Mouse (Mus musculus): ENCODE measurements around the gene Mrs2.

DNA sequence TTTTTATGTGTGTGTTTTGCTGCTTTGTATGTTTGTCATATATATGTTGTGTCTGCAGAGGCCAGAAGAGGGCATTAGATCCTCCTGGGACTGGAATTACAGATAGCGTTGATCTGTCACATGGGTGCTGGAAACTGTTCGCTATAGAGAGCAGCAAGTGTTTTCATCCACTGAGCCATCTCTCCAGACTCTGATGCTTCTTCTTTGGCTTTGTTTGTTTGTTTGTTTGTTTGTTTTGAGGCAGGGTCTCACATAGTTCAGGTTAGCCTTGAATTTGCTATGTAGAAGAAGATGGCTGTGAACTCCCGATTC is 6.9 kb upstream of the Mrs2 start:
- TF ChIP-seq POLR2A (IDR thresholded peaks at IDR 0.05; ENCODE audit: borderline replicate concordance, extremely low read depth, low read depth, low read length) (no peak), CTCF (IDR thresholded peaks at IDR 0.05; ENCODE audit: insufficient read depth, low read length) (no peak)
